Mouse (Mus musculus) heart, adult 11 months (tissue): ENCODE measurements around the gene Gsdma3.
A peak's percentile ranks its signal among the peaks of the same experiment; 100 is the strongest.
"Not testable (repeated sequence)": the region's sequence is repeated elsewhere in the genome, so short reads cannot be mapped to it uniquely, and the experiment has no call there.

ENCODE experiments used
- DNase-seq: peaks from one replicate; pipeline ENCODE4 v3.0.0; 2022

Gsdma3 gene

DNA sequence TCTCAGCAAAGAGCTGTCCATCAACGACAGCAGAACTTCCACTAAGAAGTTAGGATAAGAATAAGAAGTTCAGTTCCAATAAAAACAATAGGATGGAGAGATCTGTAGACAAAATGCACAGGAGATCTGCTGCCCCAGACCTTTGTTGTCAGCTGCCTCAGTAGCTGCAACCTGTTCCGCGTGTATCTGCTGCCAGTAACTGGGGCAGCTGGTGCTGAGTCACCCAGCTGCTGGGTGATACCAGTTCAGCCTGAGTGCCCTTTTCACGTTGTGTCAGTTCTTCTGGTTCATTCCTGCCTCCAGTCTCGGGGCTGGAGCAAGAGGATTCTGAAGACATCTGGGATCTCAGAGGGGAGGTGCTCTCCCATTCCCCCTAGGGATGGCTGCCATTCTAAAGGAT, 45.7 kb downstream of the Gsdma3 start:
- no peak for DNase-seq

DNA sequence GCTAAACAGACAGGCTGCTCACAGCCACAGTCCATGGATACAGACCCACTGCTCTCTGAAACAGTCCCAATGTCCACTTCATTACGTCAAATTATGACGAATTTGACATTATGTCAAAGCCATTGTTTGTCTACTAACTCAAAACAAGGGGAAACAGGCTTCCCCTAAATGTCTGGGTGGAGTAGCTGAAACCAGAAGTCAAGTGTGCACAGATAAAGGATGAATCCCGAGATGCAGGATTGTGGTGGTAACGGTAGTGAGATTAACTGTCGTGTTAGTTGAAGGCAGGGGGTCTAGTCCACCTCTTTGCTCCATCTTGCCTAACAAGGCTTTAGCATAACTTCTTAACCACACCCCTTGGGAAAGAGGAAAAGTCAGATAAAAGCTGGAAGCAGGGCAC, 46.3 kb downstream of the Gsdma3 start:
- no peak for DNase-seq

DNA sequence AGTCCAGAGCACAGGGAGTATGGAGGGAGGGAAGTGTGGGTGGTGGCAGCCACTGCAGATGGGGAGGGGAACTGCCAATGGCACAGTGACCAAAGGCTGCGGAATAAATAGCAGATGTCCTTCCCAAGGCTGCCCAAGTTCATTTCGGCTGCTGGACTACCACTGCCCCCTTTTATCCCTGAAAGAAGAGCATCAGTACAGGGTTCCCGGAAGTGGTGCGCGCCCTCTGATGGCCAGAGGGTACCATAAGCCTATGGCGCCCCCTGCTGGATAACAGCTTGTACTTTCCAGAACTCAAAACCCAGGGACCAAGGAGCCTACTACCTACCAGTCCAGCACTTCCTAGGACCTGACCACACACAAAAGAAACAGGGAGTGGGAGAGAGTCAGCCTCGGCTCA, 47.0 kb downstream of the Gsdma3 start:
- peak; percentile 93 for DNase-seq

DNA sequence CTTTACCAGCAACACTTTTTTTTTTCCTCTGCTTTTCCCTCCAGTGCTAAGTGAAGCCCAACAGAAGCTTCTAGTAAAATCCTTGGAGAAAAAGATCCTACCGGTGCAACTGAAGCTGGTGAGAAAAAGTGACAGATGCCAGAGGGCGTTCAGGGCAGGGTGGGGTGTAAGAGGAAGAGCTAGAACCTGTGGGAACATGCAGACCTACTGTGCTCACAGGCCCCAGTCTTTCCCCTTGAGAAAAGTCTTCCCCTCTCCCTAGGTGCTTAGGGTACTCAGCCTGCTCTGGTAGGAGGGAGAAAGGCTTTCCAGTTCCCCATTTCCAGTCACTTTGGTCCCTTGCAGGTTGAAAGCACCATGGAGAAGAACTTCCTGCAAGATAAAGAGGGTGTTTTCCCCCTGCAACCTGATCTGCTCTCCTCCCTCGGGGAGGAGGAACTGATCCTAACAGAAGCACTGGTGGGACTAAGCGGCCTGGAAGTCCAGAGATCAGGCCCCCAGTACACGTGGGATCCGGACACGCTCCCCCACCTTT, 49.7 kb downstream of the Gsdma3 start:
- no peak for DNase-seq

DNA sequence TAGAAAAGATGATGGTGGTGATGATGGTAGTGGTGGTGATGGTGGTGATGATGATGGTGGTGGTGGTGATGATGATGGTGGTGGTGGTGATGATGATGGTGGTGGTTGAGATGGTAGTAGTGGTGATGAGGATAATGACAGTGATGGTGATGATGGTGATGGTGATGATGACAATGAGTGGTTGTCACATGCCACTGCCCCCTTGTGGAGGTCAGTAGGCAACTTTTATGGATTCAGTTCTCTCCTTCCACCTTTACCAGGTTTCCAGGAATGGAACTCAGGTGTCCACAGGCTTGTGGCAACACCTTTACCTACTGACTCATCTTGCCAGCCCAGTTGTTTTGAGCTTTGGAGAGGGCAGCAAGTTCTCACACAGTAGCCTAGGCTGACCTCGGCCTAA, 53.9 kb downstream of the Gsdma3 start:
- DNase-seq, result no peak

DNA sequence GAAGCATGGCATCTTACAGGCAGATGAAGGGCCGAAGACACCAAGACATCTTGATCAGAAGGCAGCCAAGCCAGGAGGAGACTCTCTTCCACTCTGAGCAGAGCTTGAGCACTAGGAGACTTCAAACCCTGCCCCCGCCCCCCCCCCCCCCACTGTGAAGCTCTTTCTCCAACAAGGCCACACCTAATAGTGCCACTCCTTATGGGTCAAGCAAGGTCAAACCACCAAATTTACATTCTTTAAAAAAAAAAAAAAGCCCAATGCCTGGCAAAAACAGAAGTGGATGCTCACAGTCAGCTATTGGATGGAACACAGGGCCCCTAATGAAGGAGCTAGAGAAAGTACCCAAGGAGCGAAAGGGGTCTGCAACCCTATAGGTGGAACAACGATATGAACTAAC, 54.4 kb downstream of the Gsdma3 start:
- DNase-seq, result not testable (repeated sequence)

DNA sequence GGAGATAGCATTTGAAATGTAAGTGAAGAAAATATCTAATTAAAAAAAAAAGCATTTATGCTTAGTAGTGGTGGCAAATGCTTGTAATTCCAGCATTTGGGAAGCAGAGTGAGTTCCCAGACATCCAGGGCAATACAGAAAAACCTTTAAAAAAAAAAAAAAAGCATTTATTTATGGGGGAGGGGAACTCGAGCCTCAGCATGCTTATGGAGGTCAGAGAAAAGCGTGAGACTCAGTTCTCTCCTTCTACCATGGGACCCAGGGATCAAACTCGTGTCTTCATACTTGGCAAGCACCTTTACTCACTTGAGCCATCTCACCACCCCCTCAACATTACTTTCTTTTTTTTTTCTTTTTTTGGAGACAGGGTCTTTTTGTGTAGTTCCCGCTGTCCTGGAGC, 55.0 kb downstream of the Gsdma3 start:
- DNase-seq, result no peak

DNA sequence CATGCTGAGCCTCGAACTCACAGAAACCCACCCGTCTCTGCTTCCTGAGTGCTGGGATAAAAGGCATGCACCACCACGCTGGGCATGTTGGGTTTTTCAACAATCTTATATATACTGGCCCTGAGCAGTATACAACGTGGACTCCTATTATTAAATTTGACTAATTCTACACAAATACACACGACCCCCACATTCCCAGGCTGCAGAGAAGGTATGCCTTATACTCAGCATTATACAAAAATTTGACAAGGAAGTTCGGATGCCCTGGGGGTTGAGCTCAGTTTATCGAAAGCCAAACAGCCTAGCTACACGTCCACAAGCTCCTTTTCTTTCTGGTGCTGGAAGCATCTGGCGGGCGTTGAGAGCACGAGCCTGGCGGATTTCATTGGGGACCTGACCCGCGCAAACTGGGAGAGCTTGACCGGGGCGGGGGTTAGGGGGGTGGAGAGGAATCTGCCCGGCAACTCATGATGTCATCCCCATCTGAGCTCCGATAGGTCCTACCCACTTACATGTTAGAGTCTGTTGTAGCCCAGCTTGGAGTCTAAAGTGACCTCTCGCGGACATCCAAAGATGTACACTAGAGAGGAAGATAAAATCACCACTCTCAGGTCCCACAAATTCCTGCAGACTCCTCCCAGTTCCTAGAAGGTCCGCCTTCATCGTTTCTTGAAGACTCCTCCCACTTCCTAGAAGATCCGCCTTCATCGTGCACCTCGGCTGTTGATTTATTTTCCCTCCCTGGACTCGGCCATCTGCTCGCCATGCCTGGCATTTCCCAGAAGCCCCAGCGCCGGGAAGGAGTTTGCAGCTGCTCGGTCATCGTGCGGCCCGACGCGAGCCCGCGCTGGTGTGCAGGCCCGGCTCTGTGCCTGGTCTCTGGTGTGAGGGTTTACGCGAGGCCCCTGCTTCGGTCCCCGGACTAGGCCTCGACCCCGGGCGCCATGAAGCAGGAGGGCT, 55.9 kb downstream of the Gsdma3 start, which contains the start of gene Psmd3:
Gene Psmd3 (plus strand): TSS at position 769 of the 960 bp plus-strand sequence.
- DNase-seq, result peak; percentile 99

DNA sequence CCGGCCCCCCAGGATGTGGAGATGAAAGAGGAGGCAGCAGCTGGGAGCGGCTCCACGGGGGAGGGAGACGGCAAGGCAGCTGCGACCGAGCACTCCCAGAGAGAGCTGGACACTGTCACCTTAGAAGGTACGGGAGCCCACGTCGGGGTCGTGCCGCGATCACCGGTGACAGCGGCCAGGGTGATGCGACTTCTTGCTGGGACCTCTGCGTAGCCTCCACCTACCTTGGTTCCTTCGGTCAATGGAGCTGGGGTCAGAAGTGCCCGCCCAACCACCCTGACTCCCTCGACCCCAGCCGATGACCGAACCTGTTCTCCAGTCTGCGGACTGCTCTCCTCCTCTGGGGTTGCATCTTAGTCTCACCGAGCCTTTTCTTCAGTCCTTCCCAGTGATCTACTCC, 56.7 kb downstream of the Gsdma3 start:
- no peak for DNase-seq

DNA sequence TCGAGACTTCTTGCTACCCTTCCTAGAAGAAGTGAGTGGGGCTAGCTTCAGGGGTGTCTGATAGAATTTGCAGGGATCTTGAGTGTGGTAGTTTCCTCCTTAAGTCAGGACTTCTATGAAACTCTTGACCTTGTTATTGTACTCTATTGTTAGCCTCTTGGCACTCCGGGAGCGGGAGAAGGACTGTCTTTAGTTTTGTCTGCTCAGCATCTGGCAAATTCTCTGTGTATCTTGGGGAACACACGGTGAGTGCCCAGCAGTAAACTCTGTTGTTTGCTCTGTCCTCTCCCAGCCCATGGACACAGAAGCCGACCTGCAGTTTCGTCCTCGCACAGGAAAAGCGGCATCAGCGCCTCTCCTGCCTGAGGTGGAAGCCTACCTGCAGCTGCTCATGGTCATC, 59.5 kb downstream of the Gsdma3 start:
- DNase-seq, result no peak

DNA sequence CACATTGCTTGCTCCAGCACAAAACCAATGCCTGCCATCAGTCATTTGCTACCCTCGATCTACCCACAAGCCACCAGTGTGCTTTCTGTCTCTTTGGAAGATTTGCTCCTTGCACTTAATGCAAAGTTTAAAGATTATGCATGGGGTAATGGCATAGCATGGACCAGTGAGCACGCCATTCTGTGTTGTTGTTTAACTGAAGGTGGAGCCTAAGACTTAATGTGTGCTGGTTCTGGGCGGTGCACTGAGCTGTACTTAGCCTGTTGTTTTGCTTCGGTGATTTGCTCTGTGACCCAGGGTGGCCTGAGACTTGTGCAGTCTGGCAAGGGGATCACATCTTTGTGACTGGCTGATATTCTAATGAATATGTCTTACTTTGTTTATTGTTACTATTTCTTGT, 60.8 kb downstream of the Gsdma3 start:
- DNase-seq, result no peak
